Mouse (Mus musculus) cerebellum, adult 2 months (tissue): ENCODE measurements around the gene Arntl2.

Experiments
- CTCF ChIP-seq: fragments of 200-500 bp; IDR thresholded peaks from 2 replicates; pipeline ENCODE4 v1.5.1; 2011; ENCODE audit warnings: low read depth, mild to moderate bottlenecking, control low read depth, low read length, moderate library complexity, borderline replicate concordance; ENCODE audit not compliant: insufficient read depth
- POLR2A ChIP-seq: fragments of 200-500 bp; IDR thresholded peaks from 2 replicates; pipeline ENCODE4 v1.6.1; 2011; ENCODE audit warnings: low read length, control low read depth, borderline replicate concordance; ENCODE audit not compliant: insufficient read depth

DNA sequence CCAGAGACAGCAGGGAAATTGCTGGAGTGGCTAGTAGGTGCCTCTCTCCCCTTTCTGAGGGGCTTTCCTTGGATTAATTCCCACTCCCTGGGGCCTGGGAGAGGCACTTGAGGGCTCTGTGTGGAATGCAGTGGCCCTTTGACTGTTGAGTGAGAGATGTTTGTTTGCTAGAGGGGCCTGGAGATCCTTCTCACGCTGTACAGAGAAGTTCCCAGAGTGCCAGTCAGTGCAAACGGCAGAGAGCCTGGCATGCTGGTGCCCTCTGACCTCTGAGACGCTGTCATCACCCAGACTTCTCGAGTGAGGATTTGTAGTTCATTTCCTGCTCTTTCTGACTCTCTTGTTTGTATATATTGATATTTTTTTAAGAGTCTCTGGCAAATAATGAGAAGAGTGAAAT is 39.9 kb downstream of the Arntl2 start:
- TF ChIP-seq POLR2A (no peak), CTCF (no peak)
